Mouse (Mus musculus): ENCODE measurements around the gene Brd7. TPM values are rescaled to one million over a fixed set of nuclear protein-coding genes. Genes with fewer than 3 reads are reported as not detected.
A peak's percentile ranks its signal among the peaks of the same experiment; 100 is the strongest.

The Brd7 gene
- polyA plus RNA-seq, 1 experiment from 2014 or later, result 25.3 TPM

DNA sequence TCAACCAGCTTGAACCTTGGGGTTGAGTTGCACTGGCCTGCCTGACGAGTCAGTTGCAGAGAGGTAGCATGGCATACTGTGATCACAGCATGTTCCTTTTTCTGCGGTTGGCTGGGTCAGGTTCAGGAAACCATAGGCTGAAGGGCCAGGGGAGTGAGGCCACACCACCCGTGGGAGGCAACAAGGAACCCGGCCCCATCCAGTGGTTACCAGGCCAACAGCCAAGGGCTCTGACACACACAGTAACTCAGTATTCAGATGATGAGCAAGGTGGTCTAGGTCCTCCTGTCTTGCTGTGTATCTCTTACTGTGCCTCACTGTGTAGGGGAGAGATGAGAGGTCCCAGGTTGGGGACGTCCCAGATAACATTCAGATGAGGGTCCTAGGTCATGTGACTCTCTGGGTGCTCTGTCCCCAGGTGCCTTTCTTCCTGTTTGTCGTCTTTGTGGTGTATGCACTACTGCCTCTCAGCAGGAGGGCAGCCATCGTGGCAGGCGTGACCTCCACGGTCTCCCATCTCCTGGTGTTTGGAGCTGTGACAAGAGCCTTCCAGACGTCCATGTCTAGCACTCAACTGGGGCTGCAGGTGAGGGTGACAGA is 52.6 kb downstream of the Brd7 start:
- Histone ChIP-seq H3K4me1 (ENCODE audit: insufficient read depth) (peaks cover 6% of the 10 kb centered on the region), H3K4me3 (ENCODE audit: low read depth, low read length) (no peak overlapping the region), H3K9me3 (ENCODE audit: low read length) (no peaks in the 10 kb centered on the region), H3K27ac (ENCODE audit: low read depth) (no peak overlapping the region), H3K27me3 (ENCODE audit: insufficient read depth, low read length) (no peaks in the 10 kb centered on the region), H3K4me2 (ENCODE audit: low read depth, low read length) (no peak overlapping the region), H3K36me3 (replicated peaks; ENCODE audit: insufficient read depth, low read length) (peaks cover 18% of the 10 kb centered on the region), H3K9ac (replicated peaks) (no peak overlapping the region)
- ATAC-seq (peak; percentile 7; the same call in 1 of the 2 replicates), DNase-seq (no peak)
- 49% methylated on average over 10 of the region's 10 CpGs for WGBS (ENCODE audit: insufficient replicate concordance)
- TF ChIP-seq CTCF (IDR thresholded peaks at IDR 0.05; ENCODE audit: low read depth), result no peak
- no peak for TF ChIP-seq EP300 (IDR thresholded peaks at IDR 0.05; ENCODE audit: low read depth)

DNA sequence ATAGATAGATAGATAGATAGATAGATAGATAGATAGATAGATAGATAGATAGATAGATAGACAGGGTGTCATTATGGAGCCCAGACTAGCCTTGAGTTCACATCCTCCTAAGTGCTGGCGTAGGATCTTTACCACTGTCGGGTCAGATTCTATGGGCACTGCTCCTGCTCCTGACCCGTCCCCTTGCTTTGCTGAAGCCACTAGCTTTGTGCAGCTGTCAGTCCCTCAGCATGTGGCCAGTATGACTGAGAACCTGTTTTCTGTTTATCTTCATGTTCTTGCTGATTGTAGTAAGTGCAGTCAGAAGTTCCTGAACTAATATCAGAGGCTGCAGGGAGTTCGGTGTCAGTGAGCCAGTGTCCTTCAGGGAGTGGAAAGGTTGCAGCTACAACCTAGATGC is 54.3 kb downstream of the Brd7 start:
- ATAC-seq (no peak), DNase-seq (no peak)
- TF ChIP-seq EP300 (IDR thresholded peaks at IDR 0.05; ENCODE audit: low read depth), result no peak
- Histone ChIP-seq H3K4me2 (ENCODE audit: low read depth, low read length) (no peak overlapping the region), H3K27me3 (ENCODE audit: insufficient read depth, low read length) (no peaks in the 10 kb centered on the region), H3K36me3 (replicated peaks; ENCODE audit: insufficient read depth, low read length) (peaks cover 15% of the 10 kb centered on the region), H3K4me3 (ENCODE audit: low read depth, low read length) (no peak overlapping the region), H3K9ac (replicated peaks) (no peak overlapping the region), H3K9me3 (ENCODE audit: low read length) (no peaks in the 10 kb centered on the region), H3K27ac (ENCODE audit: low read depth) (no peak overlapping the region), H3K4me1 (ENCODE audit: insufficient read depth) (peaks cover 6% of the 10 kb centered on the region)
- 73% methylated on average over 4 of the region's 4 CpGs for WGBS (ENCODE audit: insufficient replicate concordance)

DNA sequence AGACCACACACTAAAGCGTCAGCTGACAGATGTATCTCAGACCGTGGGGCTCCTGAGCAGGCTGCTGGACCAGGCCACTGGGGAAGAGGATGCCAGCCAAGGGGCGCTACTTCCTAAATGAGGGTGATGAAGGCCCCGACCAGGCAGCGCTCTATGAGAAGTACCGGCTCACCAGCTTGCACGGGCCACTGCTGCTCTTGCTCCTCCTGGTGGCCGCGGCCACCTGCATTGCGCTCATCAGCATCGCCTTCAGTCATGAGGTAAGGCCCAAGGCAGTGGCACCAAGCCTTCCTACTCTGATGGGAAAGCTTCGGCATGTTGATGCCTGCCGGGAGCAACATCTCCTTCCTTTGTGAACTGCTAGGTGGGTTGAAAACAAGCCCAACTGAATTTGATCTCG is 55.5 kb downstream of the Brd7 start:
- no peaks in the 10 kb centered on the region for H3K9me3 ChIP-seq (ENCODE audit: low read length)
- no peak overlapping the region for H3K9ac ChIP-seq (replicated peaks)
- peaks cover 12% of the 10 kb centered on the region for H3K36me3 ChIP-seq (replicated peaks; ENCODE audit: insufficient read depth, low read length)
- no peak overlapping the region for H3K27ac ChIP-seq (ENCODE audit: low read depth)
- WGBS (ENCODE audit: insufficient replicate concordance), result 67% methylated on average over 14 of the region's 14 CpGs
- H3K4me2 ChIP-seq (ENCODE audit: low read depth, low read length), result no peak overlapping the region
- ATAC-seq, result peak; percentile 26; the same call in 1 of the 2 replicates
- no peak overlapping the region for H3K4me3 ChIP-seq (ENCODE audit: low read depth, low read length)
- peak; percentile 62 for DNase-seq
- no peaks in the 10 kb centered on the region for H3K27me3 ChIP-seq (ENCODE audit: insufficient read depth, low read length)
- peaks cover 9% of the 10 kb centered on the region for H3K4me1 ChIP-seq (ENCODE audit: insufficient read depth)
- peak; percentile 69 for TF ChIP-seq CTCF (IDR thresholded peaks at IDR 0.05; ENCODE audit: low read depth)
- TF ChIP-seq EP300 (IDR thresholded peaks at IDR 0.05; ENCODE audit: low read depth), result no peak

DNA sequence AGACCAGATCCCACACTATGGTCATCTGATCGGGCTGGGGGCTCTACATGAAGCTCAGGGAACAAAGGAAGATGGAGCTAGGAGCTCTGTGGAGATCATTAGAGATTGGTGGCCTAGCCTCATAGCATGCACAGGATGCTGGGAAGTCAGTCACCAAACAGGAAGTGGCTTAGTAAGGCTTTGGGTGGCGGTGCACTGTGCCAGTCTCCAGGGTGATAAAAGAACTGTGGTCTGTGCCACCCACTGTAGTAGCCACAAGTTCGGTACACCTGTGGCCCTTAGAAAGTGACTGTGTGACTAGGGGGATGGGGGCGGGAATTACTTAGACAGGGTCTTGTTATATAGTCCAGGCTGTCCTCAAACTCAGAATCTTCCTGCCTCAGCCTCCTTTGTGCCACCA is 56.2 kb downstream of the Brd7 start:
- Histone ChIP-seq H3K9ac (replicated peaks) (no peak overlapping the region), H3K27me3 (ENCODE audit: insufficient read depth, low read length) (no peaks in the 10 kb centered on the region), H3K27ac (ENCODE audit: low read depth) (no peak overlapping the region), H3K4me3 (ENCODE audit: low read depth, low read length) (no peak overlapping the region), H3K4me1 (ENCODE audit: insufficient read depth) (peaks cover 15% of the 10 kb centered on the region), H3K9me3 (ENCODE audit: low read length) (no peaks in the 10 kb centered on the region), H3K36me3 (replicated peaks; ENCODE audit: insufficient read depth, low read length) (peaks cover 12% of the 10 kb centered on the region), H3K4me2 (ENCODE audit: low read depth, low read length) (no peak overlapping the region)
- no peak for DNase-seq
- ATAC-seq, result no peak
- 67% methylated on average over 4 of the region's 4 CpGs for WGBS (ENCODE audit: insufficient replicate concordance)
- no peak for TF ChIP-seq CTCF (IDR thresholded peaks at IDR 0.05; ENCODE audit: low read depth)
- no peak for TF ChIP-seq EP300 (IDR thresholded peaks at IDR 0.05; ENCODE audit: low read depth)

DNA sequence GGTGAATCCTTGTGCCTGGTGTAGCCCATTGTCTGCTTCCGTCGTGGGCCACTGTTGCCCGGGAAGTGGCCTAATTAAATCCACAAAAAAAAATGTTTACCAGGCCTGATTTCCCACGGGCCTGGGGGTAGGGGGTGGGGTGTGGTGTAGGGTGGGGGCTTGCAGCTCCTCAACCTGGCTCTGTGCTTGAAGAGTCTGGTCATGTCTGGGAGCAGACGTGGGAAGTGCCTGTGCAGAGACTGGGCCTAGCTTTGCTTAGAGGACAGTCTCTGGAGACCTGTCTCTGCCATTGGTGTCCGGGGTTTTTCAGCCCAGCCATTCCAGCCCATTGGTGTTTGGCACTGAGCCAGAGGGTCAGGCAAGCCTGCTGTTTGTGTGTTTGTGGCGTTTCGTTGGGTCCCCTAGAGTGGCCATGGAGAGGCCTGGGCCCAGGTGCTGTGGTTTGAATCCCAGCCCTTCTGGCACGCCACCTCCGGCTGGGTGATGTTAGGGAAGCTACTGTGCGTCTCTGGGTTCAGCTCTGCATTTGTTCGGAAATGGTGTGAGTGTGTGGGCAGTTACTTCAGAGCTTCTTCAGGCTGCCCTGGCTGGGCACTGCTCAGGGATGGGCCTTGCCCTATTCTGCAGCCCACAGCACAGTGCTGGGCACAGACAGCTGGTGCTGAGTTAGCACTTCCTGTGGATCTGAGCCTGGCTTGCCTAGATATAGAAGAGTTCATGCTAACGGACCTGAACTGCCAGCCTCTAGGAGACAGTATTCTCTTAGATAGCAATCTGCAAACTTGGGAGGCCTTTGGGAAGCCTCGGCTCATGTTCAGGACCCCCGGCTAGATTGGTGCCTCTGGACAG is 60.2 kb downstream of the Brd7 start:
- H3K27me3 ChIP-seq (ENCODE audit: insufficient read depth, low read length), result no peaks in the 10 kb centered on the region
- peaks cover 43% of the 10 kb centered on the region for H3K4me1 ChIP-seq (ENCODE audit: insufficient read depth)
- peak; percentile 31 for ATAC-seq
- no peak overlapping the region; the same call in 1 of the 2 replicates for H3K27ac ChIP-seq (ENCODE audit: low read depth)
- peak overlapping the region; percentile 39 for H3K4me3 ChIP-seq (ENCODE audit: low read depth, low read length)
- H3K9me3 ChIP-seq (ENCODE audit: low read length), result no peaks in the 10 kb centered on the region
- WGBS (ENCODE audit: insufficient replicate concordance), result 57% methylated on average over 15 of the region's 15 CpGs
- H3K9ac ChIP-seq (replicated peaks), result peak overlapping the region; percentile 31
- TF ChIP-seq CTCF (IDR thresholded peaks at IDR 0.05; ENCODE audit: low read depth), result no peak
- no peak; the same call in 1 of the 2 replicates for TF ChIP-seq EP300 (IDR thresholded peaks at IDR 0.05; ENCODE audit: low read depth)
- H3K36me3 ChIP-seq (replicated peaks; ENCODE audit: insufficient read depth, low read length), result peaks cover 11% of the 10 kb centered on the region
- no peak for DNase-seq
- H3K4me2 ChIP-seq (ENCODE audit: low read depth, low read length), result peak overlapping the region; percentile 56

DNA sequence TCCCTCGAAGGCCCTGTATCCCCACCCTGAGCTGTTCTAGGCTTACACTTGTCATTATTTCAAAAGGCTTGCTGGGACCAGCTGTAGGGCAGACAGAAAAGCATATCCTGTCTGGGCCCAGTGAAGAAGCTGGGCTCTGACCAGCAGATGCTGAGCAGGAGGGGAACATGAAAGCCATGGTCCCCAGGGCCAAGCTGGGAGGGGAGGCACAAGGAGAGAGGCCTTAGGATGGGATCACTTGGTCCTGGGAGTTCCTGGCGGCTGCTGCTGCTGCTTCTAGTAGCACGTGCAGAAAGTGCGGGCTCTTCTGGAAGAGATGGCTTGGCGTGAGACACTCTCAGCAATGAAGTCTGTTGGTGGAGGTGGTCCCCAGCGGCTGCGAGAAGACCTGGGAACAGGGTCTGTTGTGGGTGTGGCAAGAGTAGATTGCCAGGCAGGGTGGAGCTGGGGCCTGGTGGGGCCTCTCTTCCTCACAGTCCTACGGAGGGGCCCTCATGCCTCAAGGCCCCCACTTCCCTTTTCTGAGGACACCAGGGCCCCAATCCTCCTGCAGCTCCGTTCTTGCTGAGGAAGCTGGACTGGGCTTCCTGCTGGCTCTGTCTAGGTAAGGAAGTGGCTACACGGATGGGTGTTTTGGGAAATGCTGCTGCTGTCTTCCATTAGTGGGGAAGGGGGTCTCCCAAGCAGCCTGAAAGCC is 61.9 kb downstream of the Brd7 start:
- Histone ChIP-seq H3K36me3 (replicated peaks; ENCODE audit: insufficient read depth, low read length) (peaks cover 7% of the 10 kb centered on the region; the same call in 1 of the 2 replicates), H3K4me1 (ENCODE audit: insufficient read depth) (peaks cover 52% of the 10 kb centered on the region), H3K4me2 (ENCODE audit: low read depth, low read length) (peak overlapping the region; percentile 56), H3K4me3 (ENCODE audit: low read depth, low read length) (peak overlapping the region; percentile 39), H3K9me3 (ENCODE audit: low read length) (no peaks in the 10 kb centered on the region), H3K27ac (ENCODE audit: low read depth) (peak overlapping the region; percentile 90), H3K9ac (replicated peaks) (peak overlapping the region; percentile 31), H3K27me3 (ENCODE audit: insufficient read depth, low read length) (no peaks in the 10 kb centered on the region)
- ATAC-seq (peak; percentile 81), DNase-seq (peak; percentile 69)
- WGBS (ENCODE audit: insufficient replicate concordance), result 20% methylated on average over 10 of the region's 10 CpGs
- peak; percentile 45; the same call in 1 of the 2 replicates for TF ChIP-seq EP300 (IDR thresholded peaks at IDR 0.05; ENCODE audit: low read depth)
- no peak for TF ChIP-seq CTCF (IDR thresholded peaks at IDR 0.05; ENCODE audit: low read depth)
